Mouse (Mus musculus) midbrain, embryonic 13.5 days (tissue): ENCODE measurements at regions not wholly inside any gene's neighbourhood (a gene's known extent, or its start where the extent isn't known, plus 50 kb on each side); places are given as distances from the start of the nearest gene placed in this dataset.

Experiments
- ATAC-seq: fragments of 200-750 bp; cut with Nextera tagmentation; 2 replicates; pipeline ENCODE4 v1.8.0; 2017; ENCODE audit warnings: mild to moderate bottlenecking, moderate TSS enrichment, moderate library complexity
- H3K27ac ChIP-seq: fragments of 300-500 bp; sonication (generic); 2 replicates; pipeline ENCODE4 v1.5.1; 2015; ENCODE audit warnings: inconsistent platforms, mild to moderate bottlenecking, moderate library complexity
- H3K27me3 ChIP-seq: fragments of 300-500 bp; sonication (generic); 2 replicates; pipeline ENCODE4 v1.6.1; 2015; ENCODE audit warnings: mild to moderate bottlenecking, inconsistent platforms
- H3K36me3 ChIP-seq: fragments of 300-500 bp; sonication (generic); 2 replicates; pipeline ENCODE4 v1.6.1; 2015; ENCODE audit warnings: mild to moderate bottlenecking, inconsistent platforms
- H3K4me1 ChIP-seq: fragments of 300-500 bp; sonication (generic); replicated peaks from 2 replicates; pipeline ENCODE4 v1.6.1; 2015; ENCODE audit warnings: inconsistent platforms
- H3K4me2 ChIP-seq: fragments of 300-500 bp; sonication (generic); replicated peaks from 2 replicates; pipeline ENCODE4 v1.6.1; 2015; ENCODE audit warnings: moderate library complexity, mild to moderate bottlenecking, inconsistent platforms
- H3K4me3 ChIP-seq: fragments of 300-500 bp; sonication (generic); replicated peaks from 2 replicates; pipeline ENCODE4 v1.5.1; 2015; ENCODE audit warnings: mild to moderate bottlenecking, inconsistent platforms
- H3K9ac ChIP-seq: fragments of 300-500 bp; sonication (generic); replicated peaks from 2 replicates; pipeline ENCODE4 v1.6.1; 2015; ENCODE audit warnings: mild to moderate bottlenecking, inconsistent platforms
- H3K9me3 ChIP-seq: fragments of 300-500 bp; sonication (generic); 2 replicates; pipeline ENCODE4 v1.6.1; 2016; ENCODE audit warnings: mild to moderate bottlenecking, inconsistent platforms
- WGBS: fragments of 180-500 bp; shearing (Covaris S2); methylation state at CpG from one replicate; pipeline ENCODE4 v1.1.7; 2015; 5-methylcytosine and 5-hydroxymethylcytosine counted together

DNA sequence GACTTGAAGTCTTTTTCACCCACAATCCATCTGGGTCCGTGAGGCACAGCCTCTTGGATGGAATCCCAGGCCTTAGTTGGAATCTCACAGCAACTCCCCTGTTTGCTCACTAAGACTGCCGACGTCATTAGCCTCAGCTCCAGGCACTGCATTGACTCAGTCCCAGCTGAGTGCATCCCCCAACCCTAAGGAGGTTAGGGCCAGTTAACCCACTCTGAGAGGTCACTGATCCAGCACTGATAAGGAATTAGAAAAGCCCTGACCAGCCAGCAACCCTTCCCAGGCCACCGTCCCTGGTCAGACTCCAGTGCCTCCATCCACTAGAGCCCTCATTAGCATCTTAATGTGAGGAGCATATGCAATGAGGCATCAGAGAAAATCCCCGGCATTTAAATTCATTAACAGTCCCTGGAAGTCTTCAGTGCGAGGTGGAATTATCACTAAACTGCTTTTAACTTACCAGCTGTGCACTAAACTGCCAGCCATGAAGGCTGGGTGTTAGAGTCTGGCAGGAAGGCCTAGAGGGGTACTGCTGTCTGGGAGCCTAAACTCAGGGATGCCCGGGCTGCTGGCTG lies 184.2 kb downstream of the Cct6b start:
- ATAC-seq, result peak; percentile 86
- peak overlapping the region; percentile 1; the same call in 1 of the 2 replicates for H3K4me2 ChIP-seq
- no peaks in the 10 kb centered on the region for H3K9me3 ChIP-seq
- H3K27ac ChIP-seq, result peak overlapping the region; percentile 71
- H3K4me1 ChIP-seq, result peaks cover 15% of the 10 kb centered on the region
- no peak overlapping the region for H3K9ac ChIP-seq
- no peak overlapping the region for H3K4me3 ChIP-seq
- 4% methylated on average over 7 of the region's 7 CpGs for WGBS
- peaks cover 21% of the 10 kb centered on the region for H3K27me3 ChIP-seq
- H3K36me3 ChIP-seq, result no peaks in the 10 kb centered on the region

DNA sequence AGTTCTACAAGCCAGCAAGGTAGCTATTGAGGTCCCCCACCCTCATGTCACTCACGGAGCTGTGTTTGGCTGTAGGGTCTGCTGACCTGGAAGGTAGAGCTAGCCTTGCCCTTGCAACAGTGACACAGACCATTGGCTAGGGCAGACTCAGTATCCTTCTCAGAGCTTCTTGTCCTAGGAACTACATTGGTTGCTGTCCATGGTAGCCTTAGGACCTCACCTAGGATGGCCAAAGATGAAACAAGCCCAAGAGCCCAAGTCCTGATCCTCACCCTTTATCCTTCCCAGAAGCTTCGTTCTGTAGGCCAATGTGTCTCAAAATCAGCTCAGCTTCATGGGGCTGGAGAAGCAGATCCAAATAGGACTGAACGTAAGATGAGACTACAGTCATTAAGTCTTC lies 187.3 kb downstream of the Tmem132e start:
- no peak overlapping the region for H3K27ac ChIP-seq
- H3K4me1 ChIP-seq, result peaks cover 15% of the 10 kb centered on the region
- H3K9ac ChIP-seq, result no peak overlapping the region
- no peaks in the 10 kb centered on the region for H3K36me3 ChIP-seq
- no peak for ATAC-seq
- H3K9me3 ChIP-seq, result no peaks in the 10 kb centered on the region
- no peak overlapping the region for H3K4me3 ChIP-seq
- WGBS, result 59% methylated on average over 3 of the region's 3 CpGs
- peaks cover 36% of the 10 kb centered on the region for H3K27me3 ChIP-seq
- no peak overlapping the region for H3K4me2 ChIP-seq

DNA sequence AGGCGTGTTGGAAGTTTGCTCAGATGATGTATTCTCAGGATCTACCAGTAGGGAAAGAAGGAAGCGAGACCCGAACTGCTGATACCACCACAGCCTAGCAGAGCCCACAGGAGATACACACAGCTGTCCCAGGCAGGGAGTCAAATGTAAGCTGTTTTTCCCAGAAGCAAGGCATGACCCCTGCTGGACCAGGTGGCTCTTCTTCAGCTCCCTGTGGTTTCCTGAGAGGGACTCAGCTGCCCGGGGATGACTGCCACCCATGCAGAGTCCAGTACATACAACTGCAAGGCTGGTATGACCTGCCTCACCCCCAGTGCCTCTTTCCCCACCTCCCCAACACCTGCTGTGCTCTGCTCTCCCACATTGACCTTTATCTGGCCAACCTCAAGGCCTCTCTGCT lies 184.4 kb downstream of the Tmem132e start:
- H3K9ac ChIP-seq, result no peak overlapping the region
- no peaks in the 10 kb centered on the region for H3K9me3 ChIP-seq
- no peak overlapping the region for H3K4me3 ChIP-seq
- H3K27ac ChIP-seq, result no peak overlapping the region
- no peaks in the 10 kb centered on the region for H3K36me3 ChIP-seq
- H3K4me2 ChIP-seq, result no peak overlapping the region
- H3K4me1 ChIP-seq, result peaks cover 16% of the 10 kb centered on the region
- H3K27me3 ChIP-seq, result peaks cover 30% of the 10 kb centered on the region
- 83% methylated on average over 4 of the region's 4 CpGs for WGBS
- no peak for ATAC-seq

DNA sequence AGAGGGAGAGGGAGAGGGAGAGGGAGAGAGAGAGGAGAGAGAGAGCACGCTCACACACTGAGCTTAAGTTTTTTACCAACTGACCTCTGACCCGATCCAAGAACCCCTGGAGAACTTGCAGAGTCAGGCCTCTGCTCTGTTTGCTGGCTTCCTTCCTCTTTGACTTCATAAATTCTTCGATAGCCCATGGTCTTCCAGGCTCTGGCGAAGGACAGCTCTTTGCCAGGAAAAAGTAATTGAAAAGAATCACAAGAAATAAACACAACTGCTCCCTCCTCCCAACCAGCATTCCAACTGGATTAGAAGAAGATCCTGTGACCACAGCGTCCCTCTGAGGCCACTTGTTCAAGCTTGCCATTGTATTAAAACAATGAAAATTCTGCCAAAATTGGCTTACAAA lies 182.8 kb downstream of the Tmem132e start:
- no peaks in the 10 kb centered on the region for H3K9me3 ChIP-seq
- no peaks in the 10 kb centered on the region for H3K36me3 ChIP-seq
- no peak for ATAC-seq
- no peak overlapping the region for H3K4me3 ChIP-seq
- peaks cover 25% of the 10 kb centered on the region for H3K4me1 ChIP-seq
- H3K27me3 ChIP-seq, result peaks cover 24% of the 10 kb centered on the region; the same call in 1 of the 2 replicates
- no peak overlapping the region for H3K27ac ChIP-seq
- no peak overlapping the region for H3K9ac ChIP-seq
- WGBS, result 5% methylated on average over 5 of the region's 5 CpGs
- H3K4me2 ChIP-seq, result no peak overlapping the region

DNA sequence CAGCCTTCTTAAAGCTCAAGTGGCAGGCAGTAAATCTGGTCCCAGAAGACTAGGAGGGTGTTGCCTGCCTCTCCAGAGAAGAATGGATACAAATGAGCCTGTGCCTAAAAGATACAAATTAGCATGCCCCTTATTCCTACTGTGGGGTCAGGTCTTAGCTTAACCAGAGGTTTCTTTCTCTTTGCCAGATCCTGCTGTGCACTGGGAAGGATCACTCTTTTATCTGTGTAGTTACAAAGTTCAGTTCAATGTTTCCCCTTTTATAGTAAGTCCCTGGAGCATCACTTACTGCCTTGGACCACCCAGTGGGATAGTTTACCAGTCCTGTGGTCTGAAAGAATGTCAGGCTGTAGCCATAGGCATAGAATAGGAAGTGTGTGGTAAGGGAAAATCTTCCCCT lies 181.1 kb downstream of the Tmem132e start:
- Histone ChIP-seq H3K4me2 (no peak overlapping the region), H3K36me3 (no peaks in the 10 kb centered on the region), H3K4me3 (no peak overlapping the region), H3K27me3 (peaks cover 17% of the 10 kb centered on the region; the same call in 1 of the 2 replicates), H3K9ac (no peak overlapping the region), H3K27ac (no peak overlapping the region), H3K9me3 (no peaks in the 10 kb centered on the region), H3K4me1 (peaks cover 25% of the 10 kb centered on the region)
- no peak for ATAC-seq

DNA sequence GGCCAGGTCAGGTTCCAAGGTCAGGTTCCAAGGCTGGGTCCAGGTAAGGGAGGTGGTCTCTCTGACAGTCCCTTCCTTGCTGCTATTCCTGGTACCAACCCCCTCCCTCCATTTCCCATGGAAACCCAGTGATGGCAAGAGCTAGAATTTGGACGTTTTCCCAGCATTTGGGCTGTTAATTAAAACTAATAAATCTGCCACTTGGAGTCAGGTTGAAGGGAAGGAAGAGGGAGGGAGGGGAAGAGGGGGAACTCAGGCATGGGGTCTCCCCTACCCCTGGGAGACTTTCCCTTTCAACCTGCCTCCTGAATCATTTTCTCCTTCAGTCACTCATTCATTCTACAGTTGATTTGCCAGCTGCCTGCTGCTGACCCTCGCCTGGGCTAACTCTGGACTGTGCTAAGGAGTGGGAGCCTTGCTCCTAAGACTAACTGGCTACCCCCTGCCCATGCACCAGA lies 179.5 kb downstream of the Tmem132e start:
- Histone ChIP-seq H3K27ac (no peak overlapping the region), H3K36me3 (no peaks in the 10 kb centered on the region), H3K4me3 (no peak overlapping the region), H3K9me3 (no peaks in the 10 kb centered on the region), H3K9ac (no peak overlapping the region), H3K4me2 (no peak overlapping the region), H3K4me1 (peaks cover 25% of the 10 kb centered on the region), H3K27me3 (peaks cover 8% of the 10 kb centered on the region; the same call in 1 of the 2 replicates)
- 38% methylated on average over 2 of the region's 2 CpGs for WGBS
- ATAC-seq, result 0 out of 2 replicates have a peak, but pooled peaks have one; percentile 43

DNA sequence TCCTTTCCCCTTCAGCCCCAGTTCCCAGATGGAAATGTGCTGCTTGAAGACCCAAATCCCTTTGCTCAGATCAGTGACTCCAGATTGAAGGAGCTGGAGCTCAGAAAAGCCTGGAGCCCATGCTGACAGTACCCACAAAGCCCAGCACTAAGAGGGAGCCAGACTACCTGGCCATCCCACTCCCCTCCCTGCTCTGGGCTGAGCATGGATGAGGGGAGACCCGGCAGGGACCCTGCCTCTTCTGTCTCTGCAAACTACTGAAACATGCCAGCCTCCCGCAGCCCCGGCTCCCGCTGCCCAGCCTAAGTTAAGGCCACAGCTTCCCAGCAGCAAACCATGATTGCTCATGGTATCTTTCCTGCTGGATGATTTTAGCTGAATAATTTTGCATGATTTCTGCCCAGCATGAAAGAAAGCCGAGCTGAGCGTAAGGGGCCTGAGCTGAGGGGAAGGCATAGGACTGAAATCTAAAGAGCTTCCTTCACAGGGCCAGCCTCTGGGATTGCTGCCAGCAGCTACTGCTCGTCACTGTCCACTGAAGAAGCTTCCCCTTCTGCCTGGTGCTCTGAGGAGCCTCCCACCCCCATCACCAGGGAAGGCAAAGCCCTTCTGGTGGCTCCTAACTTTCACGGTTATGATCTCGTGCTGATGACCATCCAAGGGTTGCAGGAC lies 178.4 kb downstream of the Tmem132e start:
- 58% methylated on average over 9 of the region's 9 CpGs for WGBS
- H3K4me1 ChIP-seq, result peaks cover 25% of the 10 kb centered on the region
- no peak overlapping the region for H3K4me3 ChIP-seq
- peak overlapping the region; percentile 1; the same call in 1 of the 2 replicates for H3K27ac ChIP-seq
- no peak overlapping the region for H3K9ac ChIP-seq
- no peak overlapping the region for H3K4me2 ChIP-seq
- no peaks in the 10 kb centered on the region for H3K36me3 ChIP-seq
- no peak for ATAC-seq
- H3K27me3 ChIP-seq, result peaks cover 5% of the 10 kb centered on the region; the same call in 1 of the 2 replicates
- no peaks in the 10 kb centered on the region for H3K9me3 ChIP-seq

DNA sequence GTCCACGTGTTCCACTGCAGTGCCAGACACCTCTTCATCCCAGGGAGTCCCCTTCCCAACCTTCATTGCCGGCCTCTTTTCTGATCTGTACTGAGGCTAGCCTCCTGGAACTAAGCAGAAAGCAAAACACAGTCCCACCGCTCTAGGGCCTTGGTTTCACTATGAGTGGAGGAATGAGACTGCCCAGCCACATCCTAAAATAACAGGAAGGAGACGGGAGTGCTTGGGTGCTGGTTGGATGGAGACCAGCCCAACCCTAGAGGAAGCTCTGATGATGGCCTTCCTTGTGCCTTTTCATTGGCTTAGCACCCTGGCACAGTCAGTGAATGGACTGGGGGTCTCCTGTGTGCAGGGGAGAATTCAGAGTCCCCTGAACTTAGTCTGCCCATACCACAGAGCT lies 177.4 kb downstream of the Tmem132e start:
- Histone ChIP-seq H3K4me2 (no peak overlapping the region), H3K4me3 (no peak overlapping the region), H3K27ac (no peak overlapping the region), H3K9me3 (no peaks in the 10 kb centered on the region), H3K4me1 (peaks cover 25% of the 10 kb centered on the region), H3K27me3 (peaks cover 5% of the 10 kb centered on the region; the same call in 1 of the 2 replicates), H3K9ac (no peak overlapping the region), H3K36me3 (no peaks in the 10 kb centered on the region)
- 79% methylated on average over 4 of the region's 4 CpGs for WGBS
- no peak for ATAC-seq

DNA sequence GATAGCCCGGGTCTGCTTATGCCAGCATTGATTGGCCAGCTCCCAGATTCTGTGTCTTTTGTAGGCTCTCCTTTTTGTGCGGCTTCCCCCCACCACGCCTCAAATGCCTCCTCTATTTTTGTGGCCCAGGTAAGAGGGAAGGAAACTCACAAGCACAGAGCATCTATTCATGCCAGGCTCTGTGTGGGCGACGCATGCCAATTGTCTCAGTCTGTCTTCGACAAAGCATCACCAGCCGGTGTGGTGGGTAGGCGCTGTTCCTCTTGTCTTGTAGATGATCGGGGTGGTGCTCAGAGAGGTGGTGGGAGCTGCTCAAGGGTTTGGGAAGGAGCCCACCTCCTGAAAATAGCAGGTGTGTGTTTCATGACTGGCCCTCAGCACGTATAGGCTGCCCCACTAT lies 175.5 kb downstream of the Tmem132e start:
- ATAC-seq, result no peak
- H3K9me3 ChIP-seq, result no peaks in the 10 kb centered on the region
- peaks cover 18% of the 10 kb centered on the region for H3K4me1 ChIP-seq
- H3K4me3 ChIP-seq, result no peak overlapping the region
- peaks cover 5% of the 10 kb centered on the region; the same call in 1 of the 2 replicates for H3K27me3 ChIP-seq
- H3K9ac ChIP-seq, result no peak overlapping the region
- H3K4me2 ChIP-seq, result no peak overlapping the region
- no peaks in the 10 kb centered on the region for H3K36me3 ChIP-seq
- 77% methylated on average over 10 of the region's 10 CpGs for WGBS
- no peak overlapping the region for H3K27ac ChIP-seq

DNA sequence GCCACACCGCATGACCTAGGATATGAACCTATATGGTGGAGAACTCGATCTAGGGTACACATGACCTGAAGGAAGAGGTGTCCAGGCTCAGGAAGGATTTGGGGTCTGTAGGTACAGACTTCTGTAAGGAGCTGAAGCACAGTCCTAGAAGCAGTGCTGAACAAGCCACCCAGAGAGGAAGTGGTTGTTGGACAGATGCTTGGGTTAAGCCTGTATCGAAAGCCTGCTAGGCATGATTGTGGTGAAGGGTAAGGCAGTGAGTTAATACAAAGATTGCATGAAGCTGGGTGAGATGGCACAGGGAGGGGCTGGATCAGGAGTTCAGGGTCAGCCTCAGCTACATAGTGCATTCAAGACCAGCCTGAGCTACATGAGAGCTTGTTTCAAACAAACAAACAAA lies 153.3 kb downstream of the Tmem132e start:
- no peaks in the 10 kb centered on the region for H3K4me1 ChIP-seq
- H3K9me3 ChIP-seq, result no peaks in the 10 kb centered on the region; the same call in 1 of the 2 replicates
- no peak for ATAC-seq

DNA sequence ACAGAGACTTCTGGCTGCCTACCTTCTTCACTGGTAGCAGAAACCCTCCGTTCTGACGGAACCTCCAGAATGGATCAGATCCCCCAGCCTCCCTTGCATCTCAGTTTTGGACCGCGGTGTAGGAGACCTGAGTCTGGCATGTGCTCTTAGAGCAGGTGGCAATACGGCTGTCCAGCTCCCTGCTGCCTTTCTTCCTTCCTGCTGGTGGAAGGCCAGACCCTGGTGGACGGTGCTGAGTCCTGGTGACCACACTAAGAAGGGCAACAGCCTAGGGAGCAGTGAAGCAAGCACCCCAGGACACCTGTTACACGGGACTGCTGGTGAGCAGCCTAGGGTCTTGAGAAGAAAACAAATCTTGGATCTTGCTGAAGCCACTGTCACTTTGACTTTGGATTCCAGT lies 152.7 kb downstream of the Tmem132e start:
- H3K4me3 ChIP-seq, result no peak overlapping the region
- no peak overlapping the region for H3K4me2 ChIP-seq
- H3K36me3 ChIP-seq, result no peaks in the 10 kb centered on the region
- WGBS, result 91% methylated on average over 7 of the region's 7 CpGs
- no peaks in the 10 kb centered on the region for H3K27me3 ChIP-seq
- no peak overlapping the region for H3K9ac ChIP-seq
- no peaks in the 10 kb centered on the region for H3K4me1 ChIP-seq
- H3K9me3 ChIP-seq, result no peaks in the 10 kb centered on the region
- no peak for ATAC-seq
- no peak overlapping the region for H3K27ac ChIP-seq

More for the DNA sequence above, 153.3 kb downstream of the Tmem132e start:
- H3K4me3 ChIP-seq, result no peak overlapping the region
- no peaks in the 10 kb centered on the region for H3K36me3 ChIP-seq
- H3K9ac ChIP-seq, result no peak overlapping the region
- WGBS, result 97% methylated on average over 3 of the region's 3 CpGs
- H3K4me2 ChIP-seq, result no peak overlapping the region
- no peak overlapping the region for H3K27ac ChIP-seq
- no peaks in the 10 kb centered on the region for H3K27me3 ChIP-seq

DNA sequence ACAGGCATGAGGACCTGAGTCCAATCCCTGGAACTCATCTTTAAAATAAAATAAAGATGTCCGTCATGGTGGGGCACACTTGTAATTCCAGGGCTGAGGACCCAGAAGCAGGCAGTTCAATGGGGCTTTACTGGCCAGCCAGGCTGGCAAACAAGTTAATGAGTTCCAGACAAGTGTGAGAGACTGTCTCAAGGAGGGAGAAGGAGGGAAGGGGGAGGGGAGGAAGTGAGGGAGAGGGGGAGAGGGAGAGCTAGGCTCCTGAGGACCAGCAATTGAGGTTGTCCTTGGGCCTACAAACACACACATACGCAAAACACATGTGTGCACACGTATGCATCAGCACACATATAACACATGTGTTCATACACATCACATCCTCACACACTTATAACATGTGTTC lies 149.2 kb downstream of the Tmem132e start:
- Histone ChIP-seq H3K27ac (no peak overlapping the region), H3K9me3 (no peaks in the 10 kb centered on the region), H3K4me3 (no peak overlapping the region), H3K4me1 (no peaks in the 10 kb centered on the region), H3K36me3 (no peaks in the 10 kb centered on the region), H3K9ac (no peak overlapping the region), H3K4me2 (no peak overlapping the region), H3K27me3 (no peaks in the 10 kb centered on the region)
- WGBS, result 92% methylated on average over 3 of the region's 3 CpGs
- ATAC-seq, result no peak
